Mouse (Mus musculus) lung, postnatal 0 days (tissue): ENCODE measurements at regions not wholly inside any gene's neighbourhood (a gene's known extent, or its start where the extent isn't known, plus 50 kb on each side); places are given as distances from the start of the nearest gene placed in this dataset.

Source experiments
- ATAC-seq: fragments of 200-750 bp; cut with Nextera tagmentation; 2 replicates; pipeline ENCODE4 v1.8.0; 2017; ENCODE audit warnings: moderate library complexity
- DNase-seq: peaks from one replicate; pipeline ENCODE4 v3.0.0-alpha.2; 2016; ENCODE audit warnings: low spot score
- H3K27ac ChIP-seq: fragments of 300-500 bp; sonication (generic); 2 replicates; pipeline ENCODE4 v1.5.1; 2014; ENCODE audit warnings: antibody characterized with exemption, mild to moderate bottlenecking, low read length, mixed read lengths
- H3K27me3 ChIP-seq: fragments of 300-500 bp; sonication (generic); replicated peaks from 2 replicates; pipeline ENCODE4 v1.6.1; 2014; ENCODE audit warnings: low read length, mixed read lengths; ENCODE audit not compliant: insufficient read depth
- H3K36me3 ChIP-seq: fragments of 300-500 bp; sonication (generic); 2 replicates; pipeline ENCODE4 v1.6.1; 2014; ENCODE audit warnings: low read length, mixed read lengths; ENCODE audit not compliant: insufficient read depth
- H3K4me1 ChIP-seq: fragments of 300-500 bp; sonication (generic); 2 replicates; pipeline ENCODE4 v1.6.1; 2014; ENCODE audit warnings: antibody characterized with exemption, low read depth, low read length, mixed read lengths; ENCODE audit not compliant: insufficient read depth
- H3K4me2 ChIP-seq: fragments of 300-500 bp; sonication (generic); replicated peaks from 2 replicates; pipeline ENCODE4 v1.6.1; 2014; ENCODE audit warnings: low read depth, mild to moderate bottlenecking, low read length, moderate library complexity, mixed read lengths
- H3K4me3 ChIP-seq: fragments of 300-500 bp; sonication (generic); 2 replicates; pipeline ENCODE4 v1.5.1; 2014; ENCODE audit warnings: low read depth, low read length
- H3K9ac ChIP-seq: fragments of 300-500 bp; sonication (generic); replicated peaks from 2 replicates; pipeline ENCODE4 v1.6.1; 2014; ENCODE audit warnings: low read depth, mild to moderate bottlenecking
- H3K9me3 ChIP-seq: fragments of 300-500 bp; sonication (generic); 2 replicates; pipeline ENCODE4 v1.6.1; 2016; ENCODE audit warnings: low read length, mixed read lengths
- CTCF ChIP-seq: IDR thresholded peaks from 2 replicates; pipeline ENCODE4 v1.5.1; 2016; ENCODE audit warnings: antibody characterized with exemption, mild to moderate bottlenecking
- EP300 ChIP-seq: IDR thresholded peaks from 2 replicates; pipeline ENCODE4 v1.6.1; 2016; ENCODE audit warnings: antibody characterized with exemption, mild to moderate bottlenecking, control low read depth
- WGBS: fragments of 180-500 bp; shearing (Covaris S2); extraction: QIAGEN DNeasy Blood & Tissue Kit; methylation state at CpG from one replicate; pipeline ENCODE4 v1.1.7; 2014; 5-methylcytosine and 5-hydroxymethylcytosine counted together

DNA sequence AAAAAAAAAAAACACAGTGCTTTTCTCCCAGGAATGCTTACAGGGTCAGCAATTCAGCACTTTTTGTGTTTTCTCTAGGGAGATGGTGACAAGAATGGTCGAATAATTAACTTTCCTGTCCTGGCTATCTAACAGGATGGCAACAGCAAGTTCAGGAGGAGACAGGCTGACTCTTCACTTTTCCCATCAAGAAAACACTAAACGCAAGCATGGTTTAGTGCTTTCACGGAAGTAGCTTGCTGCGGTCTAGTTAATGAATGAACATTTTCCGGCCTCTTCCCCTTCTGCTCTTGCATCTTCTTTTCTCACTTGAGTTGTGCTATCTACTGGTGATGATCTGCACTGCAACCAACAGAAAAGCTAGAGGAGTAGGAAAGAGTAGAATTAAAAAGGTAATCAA is 463.6 kb upstream of the Igfbp7 start:
- H3K9ac ChIP-seq, result no peak overlapping the region
- ATAC-seq (no peak), DNase-seq (no peak)
- WGBS, result 73% methylated on average over 5 of the region's 5 CpGs
- H3K4me2 ChIP-seq, result no peak overlapping the region
- H3K9me3 ChIP-seq, result no peaks in the 10 kb centered on the region
- H3K4me1 ChIP-seq, result no peaks in the 10 kb centered on the region
- no peak overlapping the region for H3K27ac ChIP-seq
- H3K4me3 ChIP-seq, result no peak overlapping the region
- H3K27me3 ChIP-seq, result no peaks in the 10 kb centered on the region
- H3K36me3 ChIP-seq, result no peaks in the 10 kb centered on the region
- TF ChIP-seq EP300 (no peak), CTCF (no peak)

DNA sequence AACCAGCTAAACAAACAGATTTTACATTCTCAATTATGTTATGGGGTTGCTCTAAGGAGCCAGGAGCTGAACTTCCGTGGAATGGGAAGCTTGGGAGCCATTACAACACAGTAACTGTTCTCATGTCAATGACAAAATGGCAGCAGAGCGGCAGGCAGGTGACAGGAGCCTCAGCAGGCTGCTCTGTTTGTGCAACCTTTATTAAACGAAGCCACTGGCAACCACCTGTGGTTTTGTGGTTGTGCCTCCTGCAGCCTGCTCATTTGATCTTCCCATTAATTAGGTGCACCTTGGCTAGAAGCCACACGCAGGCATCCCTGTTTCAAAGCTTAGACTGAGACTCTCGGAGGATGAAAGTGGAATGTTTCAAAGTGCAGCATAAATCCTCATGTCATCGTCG is 457.5 kb upstream of the Igfbp7 start:
- ATAC-seq, result no peak
- Histone ChIP-seq H3K9me3 (no peaks in the 10 kb centered on the region), H3K27ac (no peak overlapping the region), H3K36me3 (no peaks in the 10 kb centered on the region), H3K4me3 (no peak overlapping the region), H3K4me2 (no peak overlapping the region), H3K27me3 (no peaks in the 10 kb centered on the region), H3K4me1 (no peaks in the 10 kb centered on the region), H3K9ac (no peak overlapping the region)
- no peak for DNase-seq
- whole genome bisulfite sequencing, result 70% methylated on average over 7 of the region's 7 CpGs
- no peak for TF ChIP-seq EP300
- no peak for TF ChIP-seq CTCF

DNA sequence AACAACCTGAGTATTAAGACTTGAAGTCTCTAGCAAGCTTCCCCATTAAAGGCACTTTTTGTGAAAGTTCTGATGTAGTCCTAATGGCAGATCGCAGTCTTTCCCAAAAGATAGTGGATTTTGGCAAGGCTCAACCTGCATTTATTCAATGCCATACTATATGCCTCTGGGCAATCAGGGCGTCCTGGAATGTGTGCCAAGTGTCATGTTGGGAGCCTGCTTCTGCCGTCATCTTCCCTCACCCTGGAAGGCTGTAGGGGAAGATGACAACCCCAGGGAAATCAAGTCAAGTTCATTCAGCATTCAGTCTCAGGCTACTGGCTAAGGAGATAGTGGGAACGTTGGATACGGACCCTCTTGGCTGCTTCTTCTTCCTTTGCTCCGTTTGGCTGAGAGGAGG is 447.4 kb upstream of the Igfbp7 start:
- WGBS, result 79% methylated on average over 6 of the region's 6 CpGs
- H3K4me3 ChIP-seq, result no peak overlapping the region
- no peak for ATAC-seq
- H3K4me1 ChIP-seq, result no peaks in the 10 kb centered on the region
- no peak for DNase-seq
- H3K9me3 ChIP-seq, result no peaks in the 10 kb centered on the region
- no peak overlapping the region for H3K27ac ChIP-seq
- H3K9ac ChIP-seq, result no peak overlapping the region
- no peaks in the 10 kb centered on the region for H3K27me3 ChIP-seq
- no peak overlapping the region for H3K4me2 ChIP-seq
- no peaks in the 10 kb centered on the region for H3K36me3 ChIP-seq
- no peak for TF ChIP-seq CTCF
- no peak for TF ChIP-seq EP300

DNA sequence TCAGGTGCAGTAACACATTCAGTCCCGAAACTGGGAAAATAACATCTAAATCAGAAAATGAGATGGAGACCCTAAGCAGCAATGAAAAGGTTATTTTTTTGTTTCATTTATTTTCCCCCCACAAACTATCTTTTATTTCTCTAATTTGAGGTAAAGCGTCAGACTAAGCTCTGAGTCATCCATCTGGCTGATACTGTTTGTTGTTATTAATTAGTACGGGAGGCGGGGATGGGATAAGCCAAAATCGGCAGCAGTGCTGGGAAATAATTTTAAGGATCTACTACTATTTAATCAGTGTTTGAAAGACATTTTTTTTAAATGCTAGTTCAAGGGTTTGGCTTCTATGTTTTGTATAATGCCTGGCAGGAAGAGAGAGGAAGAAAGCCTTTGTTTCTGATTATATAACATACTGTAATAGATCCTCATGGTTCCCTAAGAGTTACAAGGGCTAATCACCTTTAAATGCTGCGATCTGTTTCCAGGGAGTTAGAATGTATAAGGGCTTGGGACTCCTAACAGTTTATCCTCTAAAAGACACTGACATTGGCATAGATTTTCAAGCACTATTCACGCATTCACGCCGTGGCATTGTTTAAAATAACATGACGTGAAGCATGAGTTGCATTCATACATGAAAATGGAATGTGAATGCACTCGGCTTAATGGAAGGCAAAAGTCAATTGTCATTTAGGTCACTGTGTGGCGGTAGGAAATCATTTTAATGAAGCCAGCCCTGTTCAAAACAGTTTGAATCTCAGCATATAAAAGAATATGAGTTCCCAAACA is 446.4 kb upstream of the Igfbp7 start:
- Histone ChIP-seq H3K27ac (no peak overlapping the region), H3K9ac (no peak overlapping the region), H3K9me3 (no peaks in the 10 kb centered on the region), H3K27me3 (no peaks in the 10 kb centered on the region), H3K4me1 (no peaks in the 10 kb centered on the region), H3K4me3 (no peak overlapping the region), H3K36me3 (no peaks in the 10 kb centered on the region), H3K4me2 (no peak overlapping the region)
- no peak for TF ChIP-seq EP300
- TF ChIP-seq CTCF, result no peak
- ATAC-seq (no peak), DNase-seq (no peak)
- WGBS, result 72% methylated on average over 12 of the region's 12 CpGs

DNA sequence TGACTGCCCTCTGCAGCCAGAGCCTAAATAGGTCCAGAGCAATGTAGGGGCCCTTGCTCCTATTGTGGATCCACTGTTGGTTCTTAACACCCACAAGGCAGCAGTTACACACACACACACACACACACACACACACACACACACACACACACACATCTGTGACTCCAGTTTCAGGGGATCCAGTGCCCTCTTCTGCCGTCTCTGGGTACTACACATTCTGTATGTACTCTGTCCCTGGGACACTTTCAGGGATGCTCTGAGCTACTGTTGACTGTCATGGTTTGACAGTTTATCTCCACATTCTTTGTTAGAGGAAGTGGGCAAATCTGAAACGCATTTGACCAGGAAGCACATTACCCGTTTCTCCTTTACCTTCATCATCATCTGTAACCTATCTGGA is 443.8 kb upstream of the Igfbp7 start:
- TF ChIP-seq CTCF (no peak), EP300 (no peak)
- Histone ChIP-seq H3K9me3 (no peaks in the 10 kb centered on the region), H3K27ac (no peak overlapping the region), H3K9ac (no peak overlapping the region), H3K4me2 (no peak overlapping the region), H3K36me3 (no peaks in the 10 kb centered on the region), H3K27me3 (no peaks in the 10 kb centered on the region), H3K4me3 (no peak overlapping the region), H3K4me1 (no peaks in the 10 kb centered on the region)
- no peak for DNase-seq
- 89% methylated on average over 3 of the region's 3 CpGs for WGBS
- ATAC-seq, result no peak

DNA sequence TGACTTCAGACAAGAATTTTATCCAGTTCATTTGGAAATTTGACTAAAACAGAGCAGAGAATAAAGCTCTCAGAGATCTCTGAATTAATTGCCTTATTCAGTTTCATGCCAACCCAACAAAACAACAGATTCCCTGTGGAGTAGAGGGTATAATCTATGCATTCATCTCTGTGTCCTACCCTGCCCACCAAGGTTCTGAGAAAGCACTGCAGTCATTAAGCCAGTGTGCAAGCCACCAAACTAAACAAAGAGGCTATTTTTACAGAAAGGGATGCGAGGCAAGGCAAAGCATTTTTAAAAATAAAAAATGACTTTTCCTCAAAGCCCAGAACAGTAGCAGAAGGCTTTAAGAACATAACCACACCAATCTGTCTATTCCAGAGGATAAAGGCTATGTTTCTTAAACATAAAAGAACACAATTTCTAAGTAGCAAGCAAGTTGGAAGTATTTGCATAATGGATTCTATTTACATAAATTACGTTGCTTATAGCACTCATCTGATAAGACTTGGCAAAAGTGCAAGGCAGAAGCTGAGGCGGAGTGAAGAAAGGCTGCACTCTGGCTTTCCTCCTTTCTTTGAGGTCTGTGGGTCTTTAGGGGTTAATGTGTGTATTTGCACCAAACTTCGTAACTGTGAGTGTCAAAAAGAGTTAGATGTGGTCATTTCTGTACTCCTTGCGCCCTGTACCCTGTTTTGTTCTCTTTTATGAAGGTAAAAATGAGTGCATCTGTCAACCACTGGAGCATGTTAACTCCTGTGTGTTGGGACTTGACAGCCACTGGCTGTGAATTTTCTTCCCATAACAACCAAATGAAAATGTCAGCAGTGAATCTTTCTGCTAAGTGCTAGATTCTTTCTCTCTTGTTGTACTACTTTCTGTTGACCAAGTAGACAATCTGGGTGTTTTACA is 430.6 kb upstream of the Igfbp7 start:
- Histone ChIP-seq H3K27ac (no peak overlapping the region), H3K4me1 (no peaks in the 10 kb centered on the region), H3K4me3 (no peak overlapping the region), H3K36me3 (no peaks in the 10 kb centered on the region), H3K9ac (no peak overlapping the region), H3K9me3 (no peaks in the 10 kb centered on the region), H3K4me2 (no peak overlapping the region), H3K27me3 (no peaks in the 10 kb centered on the region)
- TF ChIP-seq EP300, result no peak
- no peak for TF ChIP-seq CTCF
- ATAC-seq (no peak), DNase-seq (no peak)
- WGBS, result 41% methylated on average over 5 of the region's 5 CpGs
